Mouse (Mus musculus) spleen, postnatal 36 days (tissue): ENCODE results near the gene Pbp2.

Experiments
- DNase-seq, 2 experiments: peaks; one replicate each; pipeline ENCODE4 v3.0.0; 2022; ENCODE audit warnings: low spot score in 2 of 2, mixed read lengths in 1 of 2

Pbp2 gene

GRCm38 (mm10) chr6:135310305-135310704 lies at the start of gene Pbp2:
Gene Pbp2, minus strand, starts transcription at chr6:135310405.
- DNase-seq: no peak

- DNase-seq: no peak
Observed at GRCm38 (mm10) chr6:135354953-135355352, 44.7 kb upstream of the Pbp2 start.

DNA sequence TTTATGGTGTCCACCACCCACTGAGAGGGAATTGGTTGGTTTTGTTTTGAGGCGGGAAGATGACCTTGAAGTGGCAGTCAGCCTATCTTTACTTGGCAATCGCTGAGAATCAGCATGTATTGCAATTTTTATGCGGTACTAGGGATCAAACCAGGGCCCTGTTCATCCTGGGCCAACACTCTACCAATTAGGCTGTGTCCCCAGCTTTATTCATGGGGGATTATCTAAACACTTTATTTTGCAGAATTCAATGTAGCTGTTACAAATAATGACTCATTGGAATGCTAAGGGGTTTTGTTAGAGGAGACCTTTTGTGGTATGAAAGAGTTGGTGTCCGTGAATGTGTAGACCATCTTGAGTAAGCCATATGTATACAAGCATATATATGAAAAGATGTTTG lies 42.3 kb upstream of the Pbp2 start:
- DNase-seq: no peak

DNA sequence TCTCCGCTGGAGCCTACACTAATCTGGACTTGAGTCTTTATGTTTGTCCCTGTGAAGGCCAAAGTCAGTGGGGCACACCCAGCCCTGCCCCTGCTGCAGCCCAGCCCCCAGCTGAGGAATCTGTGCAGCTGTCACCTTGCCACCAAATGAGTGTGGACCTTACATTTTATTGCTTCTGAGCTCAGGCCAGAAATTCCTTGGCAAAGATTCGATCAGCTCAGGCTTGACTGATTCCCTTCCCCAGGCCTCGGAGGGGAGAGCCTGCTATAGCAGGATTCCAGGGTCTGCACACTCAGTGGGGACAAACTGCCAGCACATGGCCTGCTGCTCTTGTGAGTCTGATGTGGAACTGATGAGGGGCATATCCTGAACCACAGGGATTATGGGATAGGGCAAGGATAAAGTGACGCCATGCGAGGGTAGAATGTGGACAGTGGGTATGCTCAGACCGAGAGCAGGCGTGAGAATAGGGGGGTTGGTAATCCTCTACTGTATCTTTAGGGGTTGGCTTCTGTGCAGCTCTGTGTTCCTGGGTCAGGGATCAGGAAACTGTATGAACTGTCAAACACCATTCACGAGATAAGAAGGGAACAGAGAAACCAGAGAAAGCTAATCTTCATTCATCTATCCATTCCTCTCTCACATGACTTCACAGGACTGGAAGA lies 41.6 kb upstream of the Pbp2 start:
- no peak for DNase-seq

DNA sequence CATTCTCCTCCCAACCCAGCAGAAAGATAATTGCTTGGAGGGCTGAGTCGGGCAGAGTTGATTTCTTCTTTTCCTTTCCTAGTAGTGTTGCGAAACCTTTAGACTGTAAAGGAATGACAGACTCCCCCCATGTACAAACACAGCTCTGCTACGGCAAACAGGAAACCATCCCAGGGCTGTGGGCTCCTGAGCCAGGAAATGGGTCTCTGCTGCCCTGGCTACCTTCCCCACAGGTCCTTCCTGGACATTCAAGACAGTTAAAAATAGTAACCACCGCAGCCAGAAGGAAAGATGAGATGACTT lies 30.8 kb upstream of the Pbp2 start:
- DNase-seq: no peak

DNA sequence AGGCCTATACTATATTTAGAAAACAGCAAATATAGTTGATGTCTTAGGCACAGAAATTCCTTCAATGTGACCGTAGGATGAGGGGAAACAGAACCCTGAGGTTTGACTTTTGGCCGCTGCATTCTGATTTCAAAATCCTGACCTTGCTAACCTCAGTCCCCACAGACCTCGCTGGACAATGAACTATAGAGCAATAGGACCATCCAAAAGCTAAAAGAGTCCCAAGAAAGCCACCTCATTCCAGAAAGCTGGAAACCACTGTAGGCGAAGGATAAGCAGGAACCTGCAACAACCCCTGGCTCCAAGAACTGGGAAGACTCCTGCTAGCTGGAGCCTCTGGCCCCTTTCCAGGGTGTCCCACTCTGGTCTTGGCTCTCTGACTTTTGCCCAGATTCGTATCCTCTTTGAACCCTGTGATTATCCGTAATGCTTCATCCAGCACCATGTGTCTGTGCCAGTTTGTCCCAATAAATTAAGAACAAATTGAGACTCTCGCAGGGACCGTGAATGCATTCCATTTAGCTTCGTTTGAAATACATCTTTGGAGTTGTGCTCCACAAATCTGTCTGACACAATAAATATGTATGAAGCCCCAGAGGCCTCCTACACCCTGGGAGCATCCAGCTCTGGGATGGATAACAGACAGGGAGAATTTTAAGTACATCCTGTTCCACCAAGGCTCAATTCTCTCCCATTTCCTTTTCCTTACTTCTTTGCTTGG lies 30.3 kb upstream of the Pbp2 start:
- no peak for DNase-seq

DNA sequence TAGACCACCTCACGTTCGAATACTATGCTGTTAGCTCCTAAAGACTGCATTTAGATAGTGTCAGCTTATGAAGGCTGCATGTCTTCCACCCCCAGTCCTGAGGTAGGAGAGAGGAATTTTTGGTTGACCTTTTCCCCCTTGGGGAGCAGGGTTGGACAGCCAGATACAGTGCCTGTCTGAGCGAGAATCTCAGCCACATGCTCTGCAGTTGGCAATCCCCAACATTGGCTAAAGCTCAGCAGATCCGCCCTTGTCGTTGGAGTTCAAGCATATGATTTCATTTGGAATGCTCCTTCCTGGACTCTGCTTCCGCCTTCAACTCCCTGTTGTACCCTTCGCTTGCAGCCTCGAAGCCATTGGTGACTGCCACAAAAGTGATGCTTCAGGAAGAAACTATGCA lies 26.2 kb upstream of the Pbp2 start:
- DNase-seq: no peak

DNA sequence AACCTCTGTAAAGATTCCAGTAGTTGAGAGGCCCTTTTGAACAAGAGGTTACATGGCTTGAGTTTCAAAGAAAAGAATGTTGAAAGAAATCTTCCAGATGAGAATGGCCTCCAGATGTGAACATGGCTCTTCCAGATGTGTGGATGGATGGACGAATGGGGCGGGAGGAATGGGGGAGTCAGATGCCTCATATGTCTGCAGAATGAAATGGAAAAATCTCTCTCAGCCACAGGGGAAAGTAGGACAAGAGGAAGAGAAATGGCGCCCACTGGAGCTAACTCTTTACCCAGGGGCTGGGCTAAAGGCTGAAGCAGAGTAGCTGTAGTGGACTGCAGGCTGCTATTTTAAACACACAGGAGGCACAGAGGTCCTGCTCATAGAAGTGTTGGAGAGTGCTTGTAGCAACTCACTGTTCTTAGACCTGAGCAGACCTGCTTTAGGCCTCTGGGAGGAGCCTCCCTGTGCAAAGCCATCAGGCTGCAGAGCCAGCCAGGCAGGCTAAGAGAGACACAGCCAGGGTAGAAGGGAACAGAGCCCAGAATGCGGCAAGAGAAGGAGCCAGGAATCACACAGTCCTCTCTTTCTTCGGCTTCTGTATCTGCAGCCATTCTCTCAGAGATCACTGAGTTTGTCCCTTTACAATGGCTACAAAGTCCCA lies 23.9 kb upstream of the Pbp2 start:
- DNase-seq: no peak

GRCm38 (mm10) chr6:135332737-135333281 lies 22.6 kb upstream of the Pbp2 start:
- DNase-seq: no peak

GRCm38 (mm10) chr6:135331916-135332315 lies 21.7 kb upstream of the Pbp2 start:
- DNase-seq: no peak

DNA sequence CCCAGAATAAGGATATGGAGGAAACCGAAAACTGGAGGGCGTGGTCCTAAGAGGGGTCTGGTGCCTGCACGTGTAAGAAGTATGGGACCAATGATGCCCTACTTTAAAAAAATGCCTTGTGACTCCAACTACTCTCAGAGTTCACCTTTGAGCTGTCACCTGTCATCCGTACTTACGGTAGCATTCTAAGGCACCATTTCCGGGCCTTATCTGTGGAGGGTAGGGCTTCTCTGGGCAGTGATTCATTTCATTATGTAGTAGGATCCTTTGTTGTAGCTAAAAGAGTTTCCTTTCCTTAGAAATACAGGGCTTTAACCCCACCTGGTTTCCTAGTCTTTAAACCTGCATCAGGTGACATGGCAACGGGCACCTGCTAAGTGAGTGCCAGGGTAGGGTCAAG lies 16.6 kb upstream of the Pbp2 start:
- DNase-seq: no peak

DNA sequence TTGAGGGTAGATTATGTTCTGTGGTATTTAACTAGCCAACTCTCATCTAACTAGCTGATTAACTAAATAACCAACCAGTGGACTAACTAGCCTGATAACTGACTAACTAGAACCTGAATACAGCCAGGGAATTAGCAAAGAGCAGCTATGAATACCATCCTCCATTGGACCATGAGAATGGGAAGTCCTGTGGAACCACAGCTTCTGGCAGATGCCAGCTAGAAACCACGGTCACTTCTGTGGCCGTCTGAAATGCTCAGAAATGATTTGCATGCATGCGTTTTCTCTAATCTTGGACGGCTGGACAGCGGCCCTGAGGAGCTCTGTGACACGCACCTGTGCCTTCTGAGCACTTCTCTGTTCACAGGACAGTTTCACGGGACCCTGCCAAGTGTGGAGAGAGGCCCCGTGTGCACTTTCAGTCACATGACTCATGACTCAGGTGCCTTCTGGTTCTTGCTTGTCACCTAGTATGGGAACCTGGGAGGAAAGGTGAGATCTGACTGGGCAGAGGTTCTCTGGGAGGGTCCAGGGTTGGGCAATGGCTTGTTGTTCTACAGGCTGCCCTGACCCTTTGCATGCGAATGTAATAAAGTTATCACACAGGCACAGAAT lies 14.6 kb upstream of the Pbp2 start:
- DNase-seq: peak; percentile 16 to 20

DNA sequence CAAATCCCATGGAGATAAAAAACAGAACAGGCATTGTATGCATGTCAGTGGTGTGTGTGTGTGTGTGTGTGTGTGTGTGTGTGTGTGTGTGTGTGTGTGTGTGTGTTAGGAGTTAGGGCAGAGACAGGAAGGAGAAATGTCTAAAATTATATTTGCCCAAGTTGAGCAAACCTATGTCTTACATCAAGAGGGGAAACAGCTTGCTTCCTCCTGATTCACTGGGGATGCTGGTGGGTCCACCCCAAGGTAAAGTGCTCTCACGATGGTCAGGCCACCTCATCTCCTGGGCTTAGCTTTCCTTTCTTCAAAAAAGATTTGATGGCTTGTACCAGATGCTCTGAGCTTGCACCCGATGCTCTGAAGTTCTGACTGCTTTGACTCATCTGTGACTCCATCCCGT lies 13.9 kb upstream of the Pbp2 start:
- no peak for DNase-seq

DNA sequence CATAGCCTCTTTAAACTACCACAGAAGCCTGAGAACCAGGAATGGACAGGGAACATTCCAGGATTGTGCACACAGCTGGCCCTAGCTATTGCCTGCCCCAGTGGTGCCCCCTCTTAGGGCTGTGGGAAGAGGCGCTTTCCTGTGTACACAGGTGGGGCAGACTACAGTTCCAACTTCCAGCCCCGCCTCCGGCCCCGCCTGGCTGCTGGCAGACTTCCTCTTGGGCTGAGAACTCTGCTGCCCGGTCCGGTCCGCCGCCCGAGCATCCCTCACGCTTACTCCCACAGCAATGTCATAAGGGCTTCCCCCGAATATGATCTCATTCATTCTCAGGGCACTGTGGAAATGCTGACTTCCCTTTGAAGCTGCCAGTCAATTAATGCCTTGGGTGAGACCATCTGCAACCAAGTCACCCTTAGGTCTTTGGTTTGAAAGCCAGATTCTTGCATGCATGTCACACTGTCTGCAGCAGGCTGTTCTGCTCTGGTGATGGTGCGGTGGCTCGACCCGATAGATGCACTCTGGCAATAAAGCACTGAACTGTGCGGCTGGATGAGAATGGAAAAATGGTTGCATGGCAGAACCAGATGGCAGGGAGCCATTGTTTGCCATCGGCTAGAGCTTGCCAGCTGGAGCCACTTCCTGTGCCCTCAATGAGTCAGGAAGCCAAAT lies 13.2 kb upstream of the Pbp2 start:
- DNase-seq: peak; percentile 39 to 52

- no peak for DNase-seq
Observed at GRCm38 (mm10) chr6:135322749-135323148, 12.5 kb upstream of the Pbp2 start.

DNA sequence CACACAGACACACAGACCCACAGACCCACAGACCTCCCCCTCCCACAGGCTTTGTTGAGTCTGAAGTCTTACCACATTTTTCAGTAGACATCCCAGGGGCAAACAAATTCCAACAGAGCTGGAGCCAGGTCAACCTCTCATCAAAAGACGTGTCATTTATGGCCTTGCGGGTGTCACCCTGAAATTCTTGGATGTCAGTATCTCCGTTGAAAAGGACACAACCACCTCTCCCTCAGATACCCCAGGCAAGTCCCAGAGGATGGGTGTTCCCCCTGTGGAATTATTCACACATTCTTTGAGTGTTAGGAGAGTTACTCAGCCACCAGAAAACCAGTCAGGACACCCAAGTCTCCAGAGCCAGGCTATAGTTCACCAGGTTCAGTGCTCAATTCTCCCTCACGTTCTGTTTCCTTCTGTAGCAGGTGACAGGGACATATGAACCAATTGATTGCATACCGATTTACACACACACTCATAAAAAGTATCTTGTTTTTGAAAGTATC lies 9.3 kb upstream of the Pbp2 start:
- no peak for DNase-seq

GRCm38 (mm10) chr6:135316141-135316540 lies 5.9 kb upstream of the Pbp2 start:
- no peak for DNase-seq

GRCm38 (mm10) chr6:135313981-135314380 lies 3.8 kb upstream of the Pbp2 start:
- no peak for DNase-seq

- DNase-seq: no peak
Observed at GRCm38 (mm10) chr6:135312038-135312437, 1.8 kb upstream of the Pbp2 start.

DNA sequence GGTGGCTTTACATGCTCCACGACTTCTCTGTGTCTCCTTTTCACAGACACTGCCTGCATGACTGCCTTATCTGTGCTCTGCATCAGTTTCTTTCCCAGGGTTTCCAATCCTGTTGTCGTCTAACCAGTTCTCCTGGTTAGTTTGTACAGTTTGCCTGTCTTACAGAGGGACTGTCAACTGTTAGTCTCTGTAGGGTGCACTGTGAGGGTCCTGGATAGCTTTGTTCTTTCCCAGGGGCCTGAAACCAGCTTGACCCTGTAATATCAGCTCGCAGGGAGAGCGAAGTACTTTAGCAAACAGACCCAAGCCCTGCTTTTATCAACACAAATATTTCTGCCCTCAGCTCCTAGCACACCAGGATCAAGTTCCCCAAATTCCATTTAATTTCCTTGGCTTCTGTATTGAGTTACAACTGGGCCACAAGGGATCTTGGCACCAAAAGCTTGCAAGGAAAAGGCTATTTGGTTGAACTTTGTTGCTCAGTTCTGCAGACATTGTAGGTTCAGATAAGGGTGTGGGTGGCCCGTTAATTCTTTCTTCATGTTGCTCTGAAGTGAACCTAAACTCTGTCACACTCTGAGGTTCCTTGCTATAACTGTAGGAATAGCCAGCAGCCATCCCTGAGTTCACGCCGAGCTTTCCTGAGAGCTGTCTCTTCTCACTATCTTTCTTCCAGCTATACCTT lies 5.5 kb downstream of the Pbp2 start:
- no peak for DNase-seq
